18 mouse cellular contexts compared by ENCODE assay signal in the genomic region with DNA sequence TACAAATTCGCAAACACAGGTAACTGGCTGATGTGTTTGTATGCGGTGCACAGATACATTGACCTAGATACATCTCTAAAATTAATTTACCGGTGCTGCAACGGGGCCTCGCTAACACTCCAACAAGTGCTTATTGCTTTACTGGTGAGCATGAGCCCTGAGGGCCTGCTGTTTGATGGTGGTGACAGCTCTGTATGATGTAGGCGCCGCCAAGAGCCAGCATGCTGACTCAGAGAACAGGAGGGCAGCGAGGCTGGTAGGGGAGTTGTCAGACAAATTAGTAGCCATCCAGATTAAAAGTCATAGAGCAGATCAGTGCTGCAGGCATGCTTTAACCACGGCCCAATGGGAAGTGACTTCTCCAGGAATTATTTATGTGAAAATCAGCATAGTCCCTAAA.
DNase-seq lines count a peak whose midpoint lies in the region; ATAC-seq and TF ChIP-seq lines count a peak whose summit lies in the region.
"Had no signal": no experiment of that assay in that cellular context is flagged by ENCODE, and none has a peak within 500 bp of the region (broad histone marks: within the 10 kb centered on the region; RNA-seq: fewer than 3 reads in every experiment).

No protein-coding gene starts in this region.

- no peaks in the 10 kb centered on the region for H3K9me3 ChIP-seq in heart, embryonic 12.5 days (replicated peaks)
- no peaks in the 10 kb centered on the region for H3K9me3 ChIP-seq in heart, postnatal 0 days (replicated peaks; ENCODE audit: control insufficient read depth, low read length)
- no peaks in the 10 kb centered on the region for H3K9me3 ChIP-seq in forebrain, embryonic 14.5 days (replicated peaks; ENCODE audit: control insufficient read depth, low read length)
- H3K9me3 ChIP-seq: forebrain, embryonic 13.5 days; hindbrain, embryonic 12.5 days; limb, embryonic 10.5 days had no signal

- H3K9ac ChIP-seq in heart, embryonic 12.5 days = no peak overlapping the region
- no peak overlapping the region for H3K9ac ChIP-seq in heart, postnatal 0 days (replicated peaks; ENCODE audit: low read depth, low read length)
- no peak overlapping the region for H3K9ac ChIP-seq in forebrain, embryonic 14.5 days (ENCODE audit: low read length)
- H3K9ac ChIP-seq: forebrain, embryonic 13.5 days; hindbrain, embryonic 12.5 days; lung, embryonic 14.5 days had no signal

- no peak for TF ChIP-seq CTCF in Patski (IDR thresholded peaks at IDR 0.05)
- TF ChIP-seq CTCF in heart, postnatal 0 days (IDR thresholded peaks at IDR 0.05; ENCODE audit: low read depth) = no peak

- no peak for TF ChIP-seq EP300 in heart, postnatal 0 days (IDR thresholded peaks at IDR 0.05; ENCODE audit: low read depth)

- CTCF ChIA-PET in Patski (lab: Charles Lee) = interaction anchor here (2.1 kb wide), 1 partner anchor 17 kb away, joined by 5 read pairs; no protein-coding TSS in a partner anchor

- ATAC-seq in heart, embryonic 12.5 days (ENCODE audit: insufficient number of reproducible peaks, low FRiP score) = no peak
- ATAC-seq in Patski = peak; percentile 63
- ATAC-seq in heart, postnatal 0 days (ENCODE audit: insufficient read depth, low read depth) = peak; percentile 84
- no peak for ATAC-seq in forebrain, embryonic 14.5 days
- ATAC-seq: forebrain, embryonic 13.5 days; intestine, postnatal 0 days had no signal

- DNase-seq in heart, adult 18-20 months = peak; percentile 35 to 40
- DNase-seq in 3134 (ENCODE audit: extremely low read depth, insufficient read length, low spot score) (peak; percentile 49), Patski (ENCODE audit: low read depth, low spot score) (no peak)
- DNase-seq in heart, postnatal 0 days (ENCODE audit: low spot score) = peak; percentile 78
- no peak for DNase-seq in forebrain, embryonic 14.5 days (ENCODE audit: low spot score)
- no peak for DNase-seq in spleen, adult 12 weeks (ENCODE audit: low spot score)
- no peak for DNase-seq in testis, postnatal 14 days (ENCODE audit: low spot score)
- DNase-seq: lung, embryonic 14.5 days; thymus, postnatal 36 days had no signal

- peaks cover 22% of the 10 kb centered on the region for H3K27me3 ChIP-seq in heart, embryonic 12.5 days (replicated peaks)
- no peaks in the 10 kb centered on the region for H3K27me3 ChIP-seq in Patski
- H3K27me3 ChIP-seq in heart, postnatal 0 days (ENCODE audit: control insufficient read depth, insufficient read depth, low read length) = no peaks in the 10 kb centered on the region
- H3K27me3 ChIP-seq in forebrain, embryonic 14.5 days (replicated peaks; ENCODE audit: control insufficient read depth, insufficient read depth, low read length) = no peaks in the 10 kb centered on the region
- H3K27me3 ChIP-seq: hindbrain, embryonic 12.5 days had no signal

- peaks cover 20% of the 10 kb centered on the region for H3K4me1 ChIP-seq in heart, embryonic 12.5 days (replicated peaks)
- H3K4me1 ChIP-seq in heart, postnatal 0 days (ENCODE audit: control insufficient read depth, insufficient read depth) = 0 out of 2 replicates have a peak, but pooled peaks cover 7% of the 10 kb centered on the region
- H3K4me1 ChIP-seq in forebrain, embryonic 14.5 days (ENCODE audit: control insufficient read depth, insufficient read depth, low read length) = peaks cover 2% of the 10 kb centered on the region; the same call in 1 of the 2 replicates

- H3K4me3 ChIP-seq in heart, embryonic 12.5 days = no peak overlapping the region
- H3K4me3 ChIP-seq in heart, postnatal 0 days (ENCODE audit: low read depth, low read length) = no peak overlapping the region
- no peak overlapping the region for H3K4me3 ChIP-seq in forebrain, embryonic 14.5 days (ENCODE audit: low read depth, low read length)
- H3K4me3 ChIP-seq: forebrain, embryonic 13.5 days; hindbrain, embryonic 12.5 days; layer of hippocampus, adult 2 months; limb, embryonic 10.5 days had no signal

- whole genome bisulfite sequencing in heart, embryonic 12.5 days = 31% methylated on average over 9 of the region's 9 CpGs
- 34% methylated on average over 9 of the region's 9 CpGs for whole genome bisulfite sequencing in heart, postnatal 0 days
- 75% methylated on average over 9 of the region's 9 CpGs for WGBS in forebrain, embryonic 14.5 days

- POLR2A ChIA-PET in Patski (lab: Charles Lee) = no interaction called here

- no peak overlapping the region for H3K4me2 ChIP-seq in heart, embryonic 12.5 days
- H3K4me2 ChIP-seq in heart, postnatal 0 days (ENCODE audit: low read depth, low read length) = no peak overlapping the region
- H3K4me2 ChIP-seq in forebrain, embryonic 14.5 days (ENCODE audit: low read length) = no peak overlapping the region
- H3K4me2 ChIP-seq: forebrain, embryonic 13.5 days; hindbrain, embryonic 12.5 days; liver, embryonic 11.5 days; lung, embryonic 14.5 days had no signal

- no peaks in the 10 kb centered on the region for H3K36me3 ChIP-seq in heart, embryonic 12.5 days
- H3K36me3 ChIP-seq in heart, postnatal 0 days (replicated peaks; ENCODE audit: control insufficient read depth, insufficient read depth, low read length) = no peaks in the 10 kb centered on the region
- no peaks in the 10 kb centered on the region for H3K36me3 ChIP-seq in forebrain, embryonic 14.5 days (ENCODE audit: control insufficient read depth, insufficient read depth, low read length)
- H3K36me3 ChIP-seq: hindbrain, embryonic 12.5 days; limb, embryonic 10.5 days had no signal

- in situ Hi-C loops in Patski (cut with MboI; ENCODE audit: low pct_unique_long_range_greater_than_20kb) = no loop called here

- H3K27ac ChIP-seq in heart, embryonic 12.5 days (ENCODE audit: poor library complexity, severe bottlenecking) = no peak overlapping the region
- no peak overlapping the region for H3K27ac ChIP-seq in heart, postnatal 0 days (ENCODE audit: low read depth)
- H3K27ac ChIP-seq in forebrain, embryonic 14.5 days (ENCODE audit: low read depth, low read length) = no peak overlapping the region
- H3K27ac ChIP-seq: forebrain, embryonic 13.5 days; hindbrain, embryonic 12.5 days; kidney, postnatal 0 days; layer of hippocampus, adult 2 months; limb, embryonic 10.5 days; macrophage had no signal

Comparison
In these comparisons a context has a peak if more than half of its experiments do, and no peak if none do; other contexts are left out.
1. ATAC-seq: peak in Patski (single experiment) and heart, postnatal 0 days (single experiment); none in heart, embryonic 12.5 days (single experiment) and forebrain, embryonic 14.5 days (single experiment).
2. DNase-seq: peak in heart, adult 18-20 months (2 of 2), 3134 (single experiment) and heart, postnatal 0 days (single experiment); none in Patski (single experiment), forebrain, embryonic 14.5 days (single experiment), spleen, adult 12 weeks (single experiment) and testis, postnatal 14 days (single experiment).